In genomic region chr1:131329093-131329492, GRCm38 (mm10) we compare ENCODE assay signal across 7 mouse cellular contexts. TPM values are rescaled to one million over a fixed set of nuclear protein-coding genes. Genes with fewer than 3 reads are reported as not detected.
DNase-seq lines count a peak whose midpoint lies in the region; TF ChIP-seq lines count a peak whose summit lies in the region.
"Not testable (repeated sequence)": the region's sequence is repeated elsewhere in the genome, so short reads cannot be mapped to it uniquely, and the experiment has no call there.

No protein-coding gene starts in this region.

- DNase-seq in CD4-positive, CD25-positive, alpha-beta regulatory T cell, adult 2 months (ENCODE audit: low read depth, low spot score) = peak; percentile 66
- DNase-seq in NIH3T3 (ENCODE audit: low read depth) = peak; percentile 38
- not testable (repeated sequence) for DNase-seq in brain, embryonic 14.5 days (ENCODE audit: low read depth); heart, adult 2 months; layer of hippocampus, adult 2 months (ENCODE audit: low spot score in 2 of 2)
- DNase-seq in lung, postnatal 10 days = peak; percentile 15
- peak; percentile 57 for DNase-seq in splenic B cell, adult 2 months (ENCODE audit: low read depth, low spot score)

- not testable (repeated sequence) for H3K79me2 ChIP-seq in heart, adult 2 months (replicated peaks; ENCODE audit: control insufficient read depth, insufficient read depth, low read length)

- H3K4me3 ChIP-seq in heart, adult 2 months; layer of hippocampus, adult 2 months: not testable (repeated sequence)

- TF ChIP-seq EP300 in heart, adult 2 months (IDR thresholded peaks at IDR 0.05; ENCODE audit: insufficient read depth, low read depth, low read length) = not testable (repeated sequence)

- not testable (repeated sequence) for H3K27ac ChIP-seq in heart, adult 2 months; layer of hippocampus, adult 2 months

- not testable (repeated sequence) for TF ChIP-seq POLR2A in brain, embryonic 14.5 days (IDR thresholded peaks at IDR 0.05; ENCODE audit: borderline replicate concordance, extremely low read depth, insufficient read depth, insufficient read length, poor library complexity, severe bottlenecking); heart, adult 2 months (IDR thresholded peaks at IDR 0.05; ENCODE audit: insufficient read depth, low read depth, low read length)

- H3K4me1 ChIP-seq in heart, adult 2 months (ENCODE audit: control insufficient read depth, insufficient read depth, low read length) = not testable (repeated sequence)

- 95% methylated on average over 1 of the region's 1 CpGs for WGBS in heart, adult 2 months

- peak; percentile 20; the same call in 1 of the 2 replicates for TF ChIP-seq CTCF in brain, embryonic 14.5 days (IDR thresholded peaks at IDR 0.05; ENCODE audit: borderline replicate concordance, extremely low read depth, insufficient read depth, insufficient read length)
- TF ChIP-seq CTCF in heart, adult 2 months (IDR thresholded peaks at IDR 0.05) = peak; percentile 60
- TF ChIP-seq CTCF in layer of hippocampus, adult 2 months (conservative IDR thresholded peaks at IDR 0.05) = peak; percentile 60

- H3K9ac ChIP-seq in heart, adult 2 months (ENCODE audit: low read depth, low read length) = not testable (repeated sequence)

- H3K36me3 ChIP-seq in heart, adult 2 months (ENCODE audit: control insufficient read depth, insufficient read depth, low read length); splenic B cell, adult 2 months (ENCODE audit: control insufficient read depth, insufficient read depth, low read length, poor library complexity, severe bottlenecking): not testable (repeated sequence)

- not testable (repeated sequence) for H3K27me3 ChIP-seq in heart, adult 2 months (ENCODE audit: control insufficient read depth, insufficient read depth, low read length); splenic B cell, adult 2 months (ENCODE audit: control insufficient read depth, insufficient read depth, low read length, poor library complexity, severe bottlenecking)

- intact Hi-C loops in heart, adult 2 months (cut with DNase I) = not testable (repeated sequence)

RNA-seq across cellular contexts. Expression of gene Ikbke, which starts 49.7 kb away (rescaled TPM):
- polyA plus RNA-seq in brain, embryonic 14.5 days (2012; rRNA removed) = 1.2 and 1.8 TPM in 2 replicates
- total RNA-seq in heart, adult 2 months (2021) = 1 to 10 TPM; 1.5 TPM
- polyA plus RNA-seq in heart, adult 2 months (2012; rRNA removed) = 3.4 and 4.7 TPM in 2 replicates
- total RNA-seq in layer of hippocampus, adult 2 months (2021) = 1 to 10 TPM; 2.1 to 3.2 TPM
